Comparison of ENCODE assay signal across 29 mouse cellular contexts in genomic region chr17:48620896-48621295, GRCm38 (mm10).
A peak's percentile ranks its signal among the peaks of the same experiment; 100 is the strongest.
DNase-seq lines count a peak whose midpoint lies in the region; ATAC-seq and TF ChIP-seq lines count a peak whose summit lies in the region.
"Had no signal": no experiment of that assay in that cellular context is flagged by ENCODE, and none has a peak within 500 bp of the region (broad histone marks: within the 10 kb centered on the region; RNA-seq: fewer than 3 reads in every experiment).

No protein-coding gene starts in this region.

- H3K36me3 ChIP-seq in forebrain, postnatal 0 days (ENCODE audit: insufficient read depth): no peaks in the 10 kb centered on the region
- no peaks in the 10 kb centered on the region for H3K36me3 ChIP-seq in forebrain, embryonic 14.5 days (ENCODE audit: control insufficient read depth, insufficient read depth, low read length)
- H3K36me3 ChIP-seq in liver, adult 2 months (ENCODE audit: control insufficient read depth, insufficient read depth, low read length): no peaks in the 10 kb centered on the region
- no peaks in the 10 kb centered on the region for H3K36me3 ChIP-seq in liver, embryonic 12.5 days
- H3K36me3 ChIP-seq: embryonic facial prominence, embryonic 10.5 days; embryonic facial prominence, embryonic 15.5 days; forebrain, embryonic 12.5 days; heart, embryonic 13.5 days; limb, embryonic 12.5 days; liver, embryonic 15.5 days; midbrain, embryonic 13.5 days; stomach, embryonic 15.5 days had no signal

- TF ChIP-seq POLR2A in liver, adult 2 months (IDR thresholded peaks at IDR 0.05; ENCODE audit: extremely low read depth, insufficient read depth, low read length): no peak
- no peak for TF ChIP-seq POLR2A in lung, adult 2 months (IDR thresholded peaks at IDR 0.05; ENCODE audit: borderline replicate concordance, extremely low read depth, low read depth, low read length)

- H3K4me1 ChIP-seq in forebrain, postnatal 0 days (ENCODE audit: insufficient read depth): peaks cover 3% of the 10 kb centered on the region; the same call in 1 of the 2 replicates
- H3K4me1 ChIP-seq in forebrain, embryonic 14.5 days (ENCODE audit: control insufficient read depth, insufficient read depth, low read length): no peaks in the 10 kb centered on the region
- H3K4me1 ChIP-seq in liver, adult 2 months (ENCODE audit: control insufficient read depth, insufficient read depth, low read length): no peaks in the 10 kb centered on the region
- H3K4me1 ChIP-seq in liver, embryonic 12.5 days: no peaks in the 10 kb centered on the region
- no peaks in the 10 kb centered on the region for H3K4me1 ChIP-seq in lung, adult 2 months (ENCODE audit: control insufficient read depth, insufficient read depth, low read length)
- H3K4me1 ChIP-seq: embryonic facial prominence, embryonic 10.5 days; embryonic facial prominence, embryonic 15.5 days; forebrain, embryonic 12.5 days; heart, embryonic 13.5 days; limb, embryonic 12.5 days; liver, embryonic 15.5 days; megakaryocyte, embryonic 14.5 days; midbrain, embryonic 13.5 days; stomach, embryonic 15.5 days had no signal

- no peaks in the 10 kb centered on the region for H3K9me3 ChIP-seq in forebrain, postnatal 0 days (ENCODE audit: low read length)
- H3K9me3 ChIP-seq in forebrain, embryonic 14.5 days (replicated peaks; ENCODE audit: control insufficient read depth, low read length): no peaks in the 10 kb centered on the region
- peaks cover 9% of the 10 kb centered on the region; the same call in 1 of the 2 replicates for H3K9me3 ChIP-seq in liver, embryonic 12.5 days (replicated peaks)
- H3K9me3 ChIP-seq: embryonic facial prominence, embryonic 15.5 days; forebrain, embryonic 12.5 days; limb, embryonic 12.5 days; liver, embryonic 15.5 days; stomach, embryonic 15.5 days had no signal

- H3K9ac ChIP-seq in forebrain, postnatal 0 days: no peak overlapping the region
- no peak overlapping the region for H3K9ac ChIP-seq in forebrain, embryonic 14.5 days (ENCODE audit: low read length)
- H3K9ac ChIP-seq in liver, adult 2 months (ENCODE audit: low read depth, low read length): no peak overlapping the region
- no peak overlapping the region for H3K9ac ChIP-seq in liver, embryonic 12.5 days
- H3K9ac ChIP-seq: embryonic facial prominence, embryonic 15.5 days; forebrain, embryonic 12.5 days; heart, embryonic 13.5 days; limb, embryonic 12.5 days; liver, embryonic 15.5 days; midbrain, embryonic 13.5 days; stomach, embryonic 15.5 days had no signal

- WGBS in forebrain, postnatal 0 days: 77% methylated on average over 2 of the region's 2 CpGs
- WGBS in forebrain, embryonic 14.5 days: 81% methylated on average over 2 of the region's 2 CpGs
- 58% methylated on average over 2 of the region's 2 CpGs for WGBS in liver, adult 2 months
- 34% methylated on average over 2 of the region's 2 CpGs for WGBS in liver, embryonic 12.5 days (ENCODE audit: insufficient replicate concordance)
- WGBS in lung, adult 2 months: 67% methylated on average over 2 of the region's 2 CpGs

- DNase-seq in forebrain, postnatal 0 days: no peak
- no peak for DNase-seq in forebrain, embryonic 14.5 days (ENCODE audit: low spot score)
- no peak for DNase-seq in liver, adult 2 months (ENCODE audit: extremely low read depth, low read depth, low spot score)
- DNase-seq in 416B (ENCODE audit: low read depth) (peak; percentile 6), R1 (ENCODE audit: low read depth, low spot score) (peak; percentile 61)
- DNase-seq in lung, adult 2 months: no peak
- no peak for DNase-seq in thymus, postnatal 10 days (ENCODE audit: low spot score in 2 of 2)
- DNase-seq: adrenal gland, postnatal 10 days; cerebellum, adult 8-10 months; cerebellum, postnatal 25 days; gastrocnemius, postnatal 25 days; heart, adult 2 months; heart, postnatal 10 days; kidney, adult 9 months; kidney, postnatal 14 days; lung, postnatal 4 days; right cerebral cortex, postnatal 14 days had no signal

- no peak overlapping the region for H3K4me2 ChIP-seq in forebrain, postnatal 0 days (ENCODE audit: low read depth)
- no peak overlapping the region for H3K4me2 ChIP-seq in forebrain, embryonic 14.5 days (ENCODE audit: low read length)
- H3K4me2 ChIP-seq in liver, embryonic 12.5 days: no peak overlapping the region
- H3K4me2 ChIP-seq: embryonic facial prominence, embryonic 15.5 days; forebrain, embryonic 12.5 days; heart, embryonic 13.5 days; limb, embryonic 12.5 days; liver, embryonic 15.5 days; midbrain, embryonic 13.5 days; stomach, embryonic 15.5 days had no signal

- 0 out of 2 replicates have a peak, but pooled peaks have one; percentile 11 for TF ChIP-seq CTCF in forebrain, postnatal 0 days (IDR thresholded peaks at IDR 0.05; ENCODE audit: low read depth)
- TF ChIP-seq CTCF in liver, adult 2 months (IDR thresholded peaks at IDR 0.05; ENCODE audit: low read depth, low read length): peak; percentile 3; the same call in 1 of the 2 replicates
- no peak for TF ChIP-seq CTCF in lung, adult 2 months (IDR thresholded peaks at IDR 0.05; ENCODE audit: insufficient read depth, low read length)

- H3K27ac ChIP-seq in forebrain, postnatal 0 days (ENCODE audit: low read depth, low read length): no peak overlapping the region
- H3K27ac ChIP-seq in forebrain, embryonic 14.5 days (ENCODE audit: low read depth, low read length): no peak overlapping the region
- no peak overlapping the region for H3K27ac ChIP-seq in liver, adult 2 months (replicated peaks; ENCODE audit: insufficient read depth, low read depth, low read length)
- H3K27ac ChIP-seq in liver, embryonic 12.5 days: no peak overlapping the region
- H3K27ac ChIP-seq: embryonic facial prominence, embryonic 10.5 days; embryonic facial prominence, embryonic 15.5 days; forebrain, embryonic 12.5 days; heart, adult 2 months; heart, embryonic 13.5 days; left cerebral cortex, adult 2 months; limb, embryonic 12.5 days; liver, embryonic 15.5 days; midbrain, embryonic 13.5 days; stomach, embryonic 15.5 days had no signal

- H3K27me3 ChIP-seq in forebrain, postnatal 0 days (ENCODE audit: insufficient read depth, low read length): no peaks in the 10 kb centered on the region
- no peaks in the 10 kb centered on the region for H3K27me3 ChIP-seq in forebrain, embryonic 14.5 days (replicated peaks; ENCODE audit: control insufficient read depth, insufficient read depth, low read length)
- H3K27me3 ChIP-seq in liver, adult 2 months (ENCODE audit: control insufficient read depth, insufficient read depth, low read length): no peaks in the 10 kb centered on the region
- no peaks in the 10 kb centered on the region for H3K27me3 ChIP-seq in liver, embryonic 12.5 days (replicated peaks)
- H3K27me3 ChIP-seq: embryonic facial prominence, embryonic 15.5 days; forebrain, embryonic 12.5 days; heart, embryonic 13.5 days; limb, embryonic 12.5 days; liver, embryonic 15.5 days; megakaryocyte, embryonic 14.5 days; midbrain, embryonic 13.5 days; stomach, embryonic 15.5 days had no signal

- H3K4me3 ChIP-seq in forebrain, postnatal 0 days (ENCODE audit: low read depth, low read length): no peak overlapping the region
- no peak overlapping the region for H3K4me3 ChIP-seq in forebrain, embryonic 14.5 days (ENCODE audit: low read depth, low read length)
- H3K4me3 ChIP-seq in liver, adult 2 months (ENCODE audit: insufficient read depth, low read depth, low read length): no peak overlapping the region
- no peak overlapping the region for H3K4me3 ChIP-seq in liver, embryonic 12.5 days
- no peak overlapping the region for H3K4me3 ChIP-seq in lung, adult 2 months (replicated peaks; ENCODE audit: extremely low read depth, low read depth, low read length)
- H3K4me3 ChIP-seq: embryonic facial prominence, embryonic 10.5 days; embryonic facial prominence, embryonic 15.5 days; forebrain, embryonic 12.5 days; heart, adult 2 months; heart, embryonic 13.5 days; left cerebral cortex, adult 2 months; limb, embryonic 12.5 days; liver, embryonic 15.5 days; megakaryocyte, embryonic 14.5 days; midbrain, embryonic 13.5 days; stomach, embryonic 15.5 days had no signal

- ATAC-seq in forebrain, postnatal 0 days: no peak
- ATAC-seq in forebrain, embryonic 14.5 days: no peak
- no peak for ATAC-seq in liver, embryonic 12.5 days
- ATAC-seq: intestine, embryonic 16.5 days; midbrain, embryonic 13.5 days had no signal

- H3K79me2 ChIP-seq in liver, adult 2 months (ENCODE audit: control insufficient read depth, insufficient read depth, low read length): no peaks in the 10 kb centered on the region

Comparison
In these comparisons a context has a peak if more than half of its experiments do, and no peak if none do; other contexts are left out.
1. DNase-seq: peak in 416B (single experiment) and R1 (single experiment); none in forebrain, postnatal 0 days (single experiment), forebrain, embryonic 14.5 days (single experiment), liver, adult 2 months (single experiment), lung, adult 2 months (single experiment) and thymus, postnatal 10 days (0 of 2).